Mouse (Mus musculus) stomach, embryonic 14.5 days (tissue): ENCODE measurements around the gene Slpi. TPM values are rescaled to one million over a fixed set of nuclear protein-coding genes. Genes with fewer than 3 reads are reported as not detected.
"Not testable (repeated sequence)": the region's sequence is repeated elsewhere in the genome, so short reads cannot be mapped to it uniquely, and the experiment has no call there.

Source experiments
- ATAC-seq: fragments of 200-750 bp; cut with Nextera tagmentation; 2 replicates; pipeline ENCODE4 v1.8.0; 2017; ENCODE audit warnings: low read depth, moderate TSS enrichment; ENCODE audit not compliant: insufficient number of reproducible peaks, insufficient read depth, low FRiP score
- H3K27ac ChIP-seq: fragments of 300-500 bp; sonication (generic); 2 replicates; pipeline ENCODE4 v1.5.1; 2014; ENCODE audit warnings: mild to moderate bottlenecking, low read length, moderate library complexity, mixed read lengths
- H3K27me3 ChIP-seq: fragments of 300-500 bp; sonication (generic); 2 replicates; pipeline ENCODE4 v1.6.1; 2014; ENCODE audit warnings: low read length, control low read depth, mixed read lengths; ENCODE audit not compliant: control insufficient read depth, insufficient read depth
- H3K36me3 ChIP-seq: fragments of 300-500 bp; sonication (generic); 2 replicates; pipeline ENCODE4 v1.6.1; 2014; ENCODE audit warnings: mild to moderate bottlenecking, control low read depth, low read length, moderate library complexity, mixed read lengths; ENCODE audit not compliant: control insufficient read depth, insufficient read depth
- H3K4me1 ChIP-seq: fragments of 300-500 bp; sonication (generic); 2 replicates; pipeline ENCODE4 v1.6.1; 2014; ENCODE audit warnings: low read length, control low read depth, mixed read lengths; ENCODE audit not compliant: control insufficient read depth, insufficient read depth
- H3K4me2 ChIP-seq: fragments of 300-500 bp; sonication (generic); replicated peaks from 2 replicates; pipeline ENCODE4 v1.6.1; 2014; ENCODE audit warnings: low read depth, low read length, control low read depth
- H3K4me3 ChIP-seq: fragments of 300-500 bp; sonication (generic); 2 replicates; pipeline ENCODE4 v1.5.1; 2014; ENCODE audit warnings: low read depth, low read length, control low read depth
- H3K9ac ChIP-seq: fragments of 300-500 bp; sonication (generic); replicated peaks from 2 replicates; pipeline ENCODE4 v1.6.1; 2014; ENCODE audit warnings: low read depth, mild to moderate bottlenecking, control low read depth, low read length, moderate library complexity, mixed read lengths
- H3K9me3 ChIP-seq: fragments of 300-500 bp; sonication (generic); 2 replicates; pipeline ENCODE4 v1.6.1; 2016; ENCODE audit warnings: low read depth, low read length, control low read depth; ENCODE audit not compliant: control insufficient read depth
- WGBS: fragments of 180-500 bp; shearing (Covaris S2); extraction: QIAGEN DNeasy Blood & Tissue Kit; methylation state at CpG from one replicate; pipeline ENCODE4 v1.1.7; 2014; 5-methylcytosine and 5-hydroxymethylcytosine counted together
- polyA plus RNA-seq: library from polyadenylated mRNA; unstranded; fragments of >200 nt; fragmentation: Nextera tagmentation; extraction: Ambion mirVana; gene quantifications from 2 replicates; pipeline ENCODE4 v1.2.1, GENCODE M21; 2014

The Slpi gene
- polyA plus RNA-seq, 1 experiment from 2014 or later, result 0.58 TPM

- no peaks in the 10 kb centered on the region for H3K9me3 ChIP-seq
- H3K4me1 ChIP-seq, result no peaks in the 10 kb centered on the region
- 71% methylated on average over 5 of the region's 5 CpGs for WGBS
- H3K27me3 ChIP-seq, result no peaks in the 10 kb centered on the region
- no peak for ATAC-seq
- no peaks in the 10 kb centered on the region for H3K36me3 ChIP-seq
- no peak overlapping the region for H3K4me3 ChIP-seq
- H3K9ac ChIP-seq, result no peak overlapping the region
- no peak overlapping the region for H3K4me2 ChIP-seq
- no peak overlapping the region for H3K27ac ChIP-seq
Observed at GRCm38 (mm10) chr2:164359668-164360067, 29.2 kb downstream of the Slpi start.

DNA sequence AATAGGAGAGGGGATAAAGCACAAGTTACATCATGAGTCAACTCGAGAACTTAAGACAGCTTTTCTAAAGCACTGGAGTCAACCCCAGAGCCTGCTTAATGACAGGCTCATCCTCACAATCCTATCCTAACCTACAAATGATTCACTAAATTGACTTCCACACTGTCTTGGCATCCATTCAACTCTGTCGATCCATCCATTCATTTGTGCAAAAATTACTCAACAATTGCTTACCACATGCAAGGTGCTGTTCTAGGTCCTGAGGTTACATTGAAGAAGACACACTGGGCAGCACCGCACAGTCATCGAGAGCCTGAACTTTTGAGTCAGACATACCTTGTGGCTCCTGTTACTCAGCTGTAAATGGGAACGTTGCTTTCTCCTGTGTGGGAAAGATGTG lies 29.9 kb downstream of the Slpi start:
- 84% methylated on average over 5 of the region's 5 CpGs for WGBS
- H3K9ac ChIP-seq, result no peak overlapping the region

DNA sequence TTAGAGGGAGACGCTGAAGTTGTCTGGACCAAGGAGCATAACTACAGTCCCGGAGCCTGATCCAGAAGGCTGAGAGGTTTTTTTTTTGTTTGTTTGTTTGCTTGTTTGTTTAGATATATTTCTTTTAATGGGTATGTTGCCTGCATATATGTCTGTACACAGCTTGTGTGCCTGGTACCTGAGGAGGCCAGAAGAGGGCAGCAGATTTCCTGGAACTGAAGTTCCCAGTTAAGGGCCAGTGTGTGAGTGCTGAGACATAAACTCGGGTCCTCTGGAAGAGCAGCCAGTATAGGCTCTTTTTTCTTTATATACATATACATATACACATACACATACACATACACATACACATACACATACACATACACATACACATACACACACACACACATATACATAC lies 30.5 kb downstream of the Slpi start:
- no peak overlapping the region for H3K9ac ChIP-seq
- H3K4me2 ChIP-seq, result no peak overlapping the region
- no peak for ATAC-seq
- H3K27ac ChIP-seq, result no peak overlapping the region
- no peaks in the 10 kb centered on the region for H3K9me3 ChIP-seq
- WGBS, result 84% methylated on average over 3 of the region's 3 CpGs
- no peaks in the 10 kb centered on the region for H3K4me1 ChIP-seq
- H3K4me3 ChIP-seq, result no peak overlapping the region
- H3K27me3 ChIP-seq, result no peaks in the 10 kb centered on the region
- no peaks in the 10 kb centered on the region for H3K36me3 ChIP-seq

More for the DNA sequence above, 29.9 kb downstream of the Slpi start:
- Histone ChIP-seq H3K4me2 (no peak overlapping the region), H3K27ac (no peak overlapping the region), H3K9me3 (no peaks in the 10 kb centered on the region), H3K27me3 (no peaks in the 10 kb centered on the region), H3K36me3 (no peaks in the 10 kb centered on the region), H3K4me3 (no peak overlapping the region), H3K4me1 (no peaks in the 10 kb centered on the region)
- no peak for ATAC-seq

DNA sequence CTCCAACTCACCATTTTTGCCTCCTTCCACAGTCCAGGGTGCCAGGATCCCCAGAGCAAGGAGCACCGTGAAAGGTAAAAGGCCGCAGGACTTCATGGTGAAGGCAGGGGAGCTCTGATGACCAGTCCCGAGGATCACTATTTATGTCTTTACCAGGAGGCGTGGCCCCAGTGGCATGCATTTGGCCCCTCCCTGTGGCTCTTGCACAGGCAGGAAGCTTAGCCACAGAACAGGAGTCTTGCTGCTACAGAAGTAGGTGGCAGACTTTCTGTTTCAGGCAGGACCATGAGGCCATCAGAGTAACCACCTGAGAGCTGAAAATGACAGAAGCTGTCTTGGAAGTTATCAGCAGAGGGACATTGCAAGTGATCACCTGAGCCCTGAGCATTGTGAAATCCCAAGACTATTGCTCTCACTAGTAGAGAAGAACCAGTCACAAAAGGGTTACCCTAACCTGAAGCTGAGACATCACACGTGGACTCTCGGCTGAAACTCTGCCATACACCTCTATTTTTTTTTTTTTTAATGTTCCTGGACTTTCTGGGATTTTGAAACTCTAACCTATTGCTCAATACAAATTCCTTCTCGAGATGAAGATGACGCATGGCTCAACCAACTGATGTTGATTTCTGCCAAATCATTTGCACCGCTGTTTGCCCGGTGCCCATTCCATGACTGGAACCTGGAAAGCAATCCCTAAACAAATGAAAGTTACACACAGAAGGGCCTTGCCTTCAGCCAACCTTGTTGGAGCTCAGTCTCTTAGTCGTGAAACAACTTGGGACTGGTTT lies 32.5 kb downstream of the Slpi start:
- H3K36me3 ChIP-seq, result no peaks in the 10 kb centered on the region
- H3K9ac ChIP-seq, result no peak overlapping the region
- H3K27ac ChIP-seq, result no peak overlapping the region
- H3K4me2 ChIP-seq, result no peak overlapping the region
- H3K9me3 ChIP-seq, result no peaks in the 10 kb centered on the region
- H3K27me3 ChIP-seq, result no peaks in the 10 kb centered on the region
- no peaks in the 10 kb centered on the region for H3K4me1 ChIP-seq
- ATAC-seq, result no peak
- 73% methylated on average over 11 of the region's 11 CpGs for WGBS
- H3K4me3 ChIP-seq, result no peak overlapping the region

GRCm38 (mm10) chr2:164353356-164353755 lies 35.5 kb downstream of the Slpi start:
- ATAC-seq, result no peak
- no peak overlapping the region for H3K9ac ChIP-seq
- 85% methylated on average over 11 of the region's 11 CpGs for WGBS

GRCm38 (mm10) chr2:164352697-164353096 lies 36.2 kb downstream of the Slpi start:
- 90% methylated on average over 3 of the region's 3 CpGs for WGBS
- H3K9me3 ChIP-seq, result 0 out of 2 replicates have a peak, but pooled peaks cover 4% of the 10 kb centered on the region
- no peak overlapping the region for H3K4me2 ChIP-seq
- H3K9ac ChIP-seq, result no peak overlapping the region
- no peaks in the 10 kb centered on the region for H3K4me1 ChIP-seq
- no peak overlapping the region for H3K27ac ChIP-seq
- H3K36me3 ChIP-seq, result no peaks in the 10 kb centered on the region
- no peak for ATAC-seq
- no peaks in the 10 kb centered on the region for H3K27me3 ChIP-seq
- H3K4me3 ChIP-seq, result no peak overlapping the region

More at GRCm38 (mm10) chr2:164353356-164353755, 35.5 kb downstream of the Slpi start:
- H3K27ac ChIP-seq, result no peak overlapping the region
- no peak overlapping the region for H3K4me3 ChIP-seq
- H3K9me3 ChIP-seq, result 0 out of 2 replicates have a peak, but pooled peaks cover 4% of the 10 kb centered on the region
- H3K4me1 ChIP-seq, result no peaks in the 10 kb centered on the region
- H3K4me2 ChIP-seq, result no peak overlapping the region
- H3K27me3 ChIP-seq, result no peaks in the 10 kb centered on the region
- H3K36me3 ChIP-seq, result no peaks in the 10 kb centered on the region

DNA sequence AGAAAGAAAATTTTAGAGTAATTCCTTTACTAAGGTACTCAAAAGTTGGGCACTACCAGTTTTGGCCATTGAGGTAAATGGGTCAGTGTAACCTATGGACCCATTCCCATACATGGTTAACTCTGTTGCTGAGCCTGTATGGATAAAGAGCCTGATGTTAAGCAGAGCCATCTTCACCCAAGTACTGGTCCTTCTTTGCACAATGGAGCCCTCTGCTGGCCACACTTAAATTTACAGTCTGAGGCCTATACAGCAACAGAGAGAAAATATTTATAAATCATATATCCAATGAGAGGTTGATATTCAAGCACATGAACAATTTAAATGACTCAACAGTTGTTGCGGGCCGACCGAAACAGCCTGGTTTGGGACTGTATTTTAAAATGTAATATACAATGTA lies 39.9 kb downstream of the Slpi start:
- 0 out of 2 replicates have a peak, but pooled peaks cover 4% of the 10 kb centered on the region for H3K9me3 ChIP-seq
- H3K27ac ChIP-seq, result no peak overlapping the region
- H3K9ac ChIP-seq, result no peak overlapping the region
- H3K4me3 ChIP-seq, result no peak overlapping the region
- H3K27me3 ChIP-seq, result no peaks in the 10 kb centered on the region
- no peak for ATAC-seq
- H3K36me3 ChIP-seq, result no peaks in the 10 kb centered on the region
- WGBS, result 96% methylated on average over 3 of the region's 3 CpGs
- no peak overlapping the region for H3K4me2 ChIP-seq
- no peaks in the 10 kb centered on the region for H3K4me1 ChIP-seq

DNA sequence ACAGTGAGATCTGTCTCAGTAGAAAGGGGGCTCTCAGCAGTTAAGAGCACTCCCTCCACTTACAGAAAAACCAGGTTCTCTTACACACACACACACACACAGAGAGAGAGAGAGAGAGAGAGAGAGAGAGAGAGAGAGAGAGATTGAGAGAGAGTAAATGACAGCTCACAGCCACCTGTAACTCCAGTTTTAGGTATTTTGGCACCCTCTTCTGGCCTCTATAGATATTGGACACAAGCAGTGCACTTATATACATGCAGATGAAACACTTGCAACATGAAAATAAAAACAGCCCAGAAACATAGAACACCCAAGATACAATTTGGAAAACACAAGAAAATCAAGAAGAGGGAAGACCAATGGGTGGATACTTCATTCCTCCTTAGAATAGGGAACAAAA lies 41.2 kb downstream of the Slpi start:
- not testable (repeated sequence) for H3K9ac ChIP-seq, H3K4me2 ChIP-seq, H3K27ac ChIP-seq, H3K4me3 ChIP-seq, H3K36me3 ChIP-seq, H3K27me3 ChIP-seq, ATAC-seq, H3K9me3 ChIP-seq, H3K4me1 ChIP-seq

GRCm38 (mm10) chr2:164343732-164344131 lies 45.2 kb downstream of the Slpi start:
- not testable (repeated sequence) for H3K36me3 ChIP-seq, H3K4me3 ChIP-seq, H3K9ac ChIP-seq, H3K4me1 ChIP-seq, H3K27ac ChIP-seq, H3K4me2 ChIP-seq, ATAC-seq, H3K9me3 ChIP-seq, H3K27me3 ChIP-seq
- 69% methylated on average over 1 of the region's 1 CpGs for WGBS
